Mouse (Mus musculus) 3T3-L1 (cell line): Measurements from ENCODE around the gene Tnnc1.

ENCODE experiments used
- DNase-seq: peaks from one replicate; pipeline ENCODE4 v3.0.0-alpha.2; 2015; ENCODE audit warnings: low read depth, low spot score

The Tnnc1 gene

GRCm38 (mm10) chr14:31183541-31183940, 24.6 kb upstream of the Tnnc1 start:
- no peak for DNase-seq

- no peak for DNase-seq
Observed at GRCm38 (mm10) chr14:31184195-31184594, 23.9 kb upstream of the Tnnc1 start.

- no peak for DNase-seq
Observed at GRCm38 (mm10) chr14:31186656-31187055, 21.5 kb upstream of the Tnnc1 start.

GRCm38 (mm10) chr14:31188771-31189181, 19.3 kb upstream of the Tnnc1 start:
- peak; percentile 69 for DNase-seq

- DNase-seq = no peak
Observed at GRCm38 (mm10) chr14:31189348-31189747, 18.8 kb upstream of the Tnnc1 start.

- DNase-seq = peak; percentile 43
Observed at GRCm38 (mm10) chr14:31191936-31192335, 16.2 kb upstream of the Tnnc1 start.

- DNase-seq = no peak
Observed at GRCm38 (mm10) chr14:31193791-31194190, 14.3 kb upstream of the Tnnc1 start.

- no peak for DNase-seq
Observed at GRCm38 (mm10) chr14:31194441-31194840, 13.7 kb upstream of the Tnnc1 start.

- peak; percentile 74 for DNase-seq
Observed at GRCm38 (mm10) chr14:31194891-31195513, 13.1 kb upstream of the Tnnc1 start.

- DNase-seq = no peak
Observed at GRCm38 (mm10) chr14:31195521-31195920, 12.6 kb upstream of the Tnnc1 start.

- DNase-seq = peak; percentile 54
Observed at GRCm38 (mm10) chr14:31195968-31196367, 12.1 kb upstream of the Tnnc1 start.

GRCm38 (mm10) chr14:31197547-31198516, 10.3 kb upstream of the Tnnc1 start:
- DNase-seq = peak; percentile 82

GRCm38 (mm10) chr14:31199599-31199998, 8.5 kb upstream of the Tnnc1 start:
- DNase-seq = no peak

GRCm38 (mm10) chr14:31200038-31200437, 8.1 kb upstream of the Tnnc1 start:
- DNase-seq = no peak

- peak; percentile 38 for DNase-seq
Observed at GRCm38 (mm10) chr14:31204844-31205243, 3.3 kb upstream of the Tnnc1 start.

GRCm38 (mm10) chr14:31205244-31205561, 2.9 kb upstream of the Tnnc1 start:
- peak; percentile 48 for DNase-seq

GRCm38 (mm10) chr14:31205562-31206467, 2.3 kb upstream of the Tnnc1 start:
- peak; percentile 35 for DNase-seq

GRCm38 (mm10) chr14:31206472-31206981, 1.6 kb upstream of the Tnnc1 start:
- DNase-seq = peak; percentile 86

GRCm38 (mm10) chr14:31207070-31207830, 862 bp upstream of the Tnnc1 start:
- no peak for DNase-seq

GRCm38 (mm10) chr14:31209133-31209557, 1.0 kb downstream of the Tnnc1 start:
- DNase-seq = no peak

- DNase-seq = no peak
Observed at GRCm38 (mm10) chr14:31211854-31212253, 3.7 kb downstream of the Tnnc1 start.
